Mouse (Mus musculus) myocyte (in vitro differentiated cells): ENCODE measurements around the gene Hnf4a. TPM values are rescaled to one million over a fixed set of nuclear protein-coding genes. Genes with fewer than 3 reads are reported as not detected.

ENCODE experiments used
- H3K27me3 ChIP-seq: one replicate; pipeline ENCODE4 v1.6.1; 2011; ENCODE audit not compliant: control insufficient read depth, insufficient read depth, insufficient read length
- H3K36me3 ChIP-seq: one replicate; pipeline ENCODE4 v1.6.1; 2011; ENCODE audit not compliant: control insufficient read depth, insufficient read depth
- H3K4me2 ChIP-seq: one replicate; pipeline ENCODE4 v1.6.1; 2011; ENCODE audit warnings: low read depth, control low read depth
- H3K4me3 ChIP-seq: one replicate; pipeline ENCODE4 v1.5.1; 2011; ENCODE audit warnings: mild to moderate bottlenecking, control low read depth, moderate library complexity
- H3K79me2 ChIP-seq: one replicate; pipeline ENCODE4 v1.6.1; 2011; ENCODE audit not compliant: control insufficient read depth, insufficient read depth
- H3ac ChIP-seq: one replicate; pipeline ENCODE4 v1.6.1; 2011; ENCODE audit not compliant: control insufficient read depth, insufficient read length
- CEBPB ChIP-seq: IDR thresholded peaks from 2 replicates; pipeline ENCODE4 v1.6.1; 2011; ENCODE audit warnings: mild to moderate bottlenecking, moderate library complexity; ENCODE audit not compliant: poor library complexity, insufficient read depth, severe bottlenecking
- E2F4 ChIP-seq: IDR thresholded peaks from one replicate; pipeline ENCODE4 v1.6.1; 2011; ENCODE audit warnings: mild to moderate bottlenecking, control low read depth, moderate library complexity; ENCODE audit not compliant: insufficient read depth
- MAX ChIP-seq: IDR thresholded peaks from one replicate; pipeline ENCODE4 v1.6.1; 2011; ENCODE audit warnings: low read depth, mild to moderate bottlenecking, control low read depth
- MYOD1 ChIP-seq, 3 experiments: IDR thresholded peaks; one replicate each; pipeline ENCODE4 v1.6.1; 2011; ENCODE audit warnings: control low read depth in 2 of 3, low read depth in 2 of 3, mild to moderate bottlenecking in 2 of 3, moderate library complexity in 1 of 3; ENCODE audit not compliant: insufficient read length in 2 of 3, control insufficient read depth in 1 of 3
- MYOG ChIP-seq, 3 experiments: IDR thresholded peaks; one replicate each; pipeline ENCODE4 v1.6.1; 2011; ENCODE audit warnings: control low read depth in 2 of 3, low read depth in 2 of 3, mild to moderate bottlenecking in 2 of 3; ENCODE audit not compliant: insufficient read length in 2 of 3, control insufficient read depth in 1 of 3, insufficient read depth in 1 of 3
- POLR2A ChIP-seq: IDR thresholded peaks from one replicate; pipeline ENCODE4 v1.6.1; 2011; ENCODE audit warnings: low read depth, mild to moderate bottlenecking, control low read depth, moderate library complexity; ENCODE audit not compliant: insufficient read length
- POLR2AphosphoS2 ChIP-seq: IDR thresholded peaks from one replicate; pipeline ENCODE4 v1.6.1; 2011; ENCODE audit warnings: low read depth, control low read depth; ENCODE audit not compliant: insufficient read length
- REST ChIP-seq: IDR thresholded peaks from one replicate; pipeline ENCODE4 v1.6.1; 2011; ENCODE audit warnings: mild to moderate bottlenecking, control low read depth, moderate library complexity; ENCODE audit not compliant: insufficient read depth, insufficient read length
- SRF ChIP-seq: IDR thresholded peaks from one replicate; pipeline ENCODE4 v1.6.1; 2011; ENCODE audit warnings: low read depth; ENCODE audit not compliant: control insufficient read depth, insufficient read length
- TCF12 ChIP-seq: IDR thresholded peaks from one replicate; pipeline ENCODE4 v1.6.1; 2011; ENCODE audit warnings: mild to moderate bottlenecking, control low read depth; ENCODE audit not compliant: poor library complexity, insufficient read depth, severe bottlenecking
- TCF3 ChIP-seq: IDR thresholded peaks from one replicate; pipeline ENCODE4 v1.6.1; 2011; ENCODE audit warnings: low read depth, control low read depth; ENCODE audit not compliant: insufficient read length
- USF1 ChIP-seq: IDR thresholded peaks from one replicate; pipeline ENCODE4 v1.6.1; 2011; ENCODE audit warnings: low read depth, mild to moderate bottlenecking, control low read depth, moderate library complexity
- polyA plus RNA-seq: library from polyadenylated mRNA; unstranded; fragments of >200 nt; fragmentation: generic; extraction: Trizol; gene quantifications from one replicate; pipeline ENCODE4 v1.2.1, GENCODE M21; 2012; ENCODE audit warnings: missing spikeins

Gene Hnf4a
- polyA plus RNA-seq, 1 experiment, result not detected

DNA sequence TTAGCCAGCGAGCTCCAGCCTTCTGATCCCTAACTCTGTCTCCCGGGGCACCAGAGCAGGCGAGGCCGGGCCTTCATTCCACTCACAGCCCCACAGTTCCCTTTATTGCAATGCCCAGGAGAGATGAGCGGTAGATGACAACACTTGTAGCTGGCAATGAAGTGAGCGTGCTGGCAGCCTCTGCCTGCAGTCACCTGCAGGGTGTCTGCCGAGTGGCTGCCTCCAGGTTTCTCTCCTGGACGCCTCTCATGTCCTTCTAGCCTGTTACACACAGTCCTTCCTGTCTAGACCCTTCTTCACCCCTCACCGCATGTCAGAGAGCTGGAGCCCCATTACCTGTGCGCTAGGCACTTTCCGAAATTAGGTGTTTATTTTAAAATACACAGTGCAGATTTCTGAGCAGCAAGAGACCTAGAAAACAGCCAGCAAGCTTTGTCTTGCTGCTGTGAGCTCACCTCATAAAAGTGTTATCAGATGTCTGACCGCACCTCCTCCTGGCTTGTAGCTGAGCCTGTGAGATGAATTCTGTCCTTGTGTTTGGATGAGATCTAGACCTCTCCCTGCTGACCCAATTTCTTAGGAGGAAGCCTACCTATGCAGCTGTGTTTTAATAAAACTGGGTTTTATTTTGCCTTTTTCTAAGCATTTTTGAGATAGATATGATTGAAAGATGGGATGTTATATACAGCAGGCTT lies 102.8 kb downstream of the Hnf4a start:
- H3ac ChIP-seq, result no peak overlapping the region
- H3K4me2 ChIP-seq, result no peak overlapping the region
- H3K79me2 ChIP-seq, result peaks cover 7% of the 10 kb centered on the region
- TF ChIP-seq REST (no peak), CEBPB (no peak), POLR2AphosphoS2 (no peak)
- H3K27me3 ChIP-seq, result no peaks in the 10 kb centered on the region
- H3K4me3 ChIP-seq, result no peak overlapping the region
- H3K36me3 ChIP-seq, result peaks cover 17% of the 10 kb centered on the region

DNA sequence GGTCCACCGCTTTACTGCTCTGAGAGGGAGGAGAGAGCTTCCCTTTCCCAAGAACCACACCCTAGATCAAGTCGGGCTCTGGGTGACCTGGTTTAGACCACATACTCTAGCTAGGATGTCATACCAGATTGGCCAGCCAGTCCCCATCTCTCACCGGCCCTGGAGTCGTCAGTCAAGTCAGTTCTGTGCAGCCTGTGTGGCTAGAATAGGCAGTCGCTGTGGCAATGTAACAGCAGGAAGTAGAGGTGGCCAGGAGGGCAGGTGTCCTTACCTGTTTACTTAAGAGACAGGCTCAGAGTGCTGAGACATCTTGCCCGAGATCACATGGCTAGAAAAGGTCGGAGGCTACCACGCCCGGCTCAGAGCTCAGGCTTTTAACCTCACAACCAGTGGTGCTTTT lies 104.6 kb downstream of the Hnf4a start:
- Histone ChIP-seq H3K4me3 (no peak overlapping the region), H3K79me2 (no peaks in the 10 kb centered on the region), H3ac (no peak overlapping the region), H3K36me3 (peaks cover 24% of the 10 kb centered on the region), H3K27me3 (no peaks in the 10 kb centered on the region), H3K4me2 (no peak overlapping the region)
- TF ChIP-seq SRF (no peak), TCF3 (no peak), E2F4 (no peak), POLR2AphosphoS2 (no peak), MYOD1 (IDR thresholded peaks at IDR 0.05; ENCODE audit: control insufficient read depth in 1 of 3, insufficient read length in 2 of 3, low read depth in 2 of 3) (no peak), MYOG (IDR thresholded peaks at IDR 0.05; ENCODE audit: control insufficient read depth in 1 of 3, insufficient read depth in 1 of 3, insufficient read length in 2 of 3, low read depth in 2 of 3) (no peak), POLR2A (no peak), USF1 (no peak), REST (no peak), TCF12 (no peak), MAX (no peak), CEBPB (no peak)

DNA sequence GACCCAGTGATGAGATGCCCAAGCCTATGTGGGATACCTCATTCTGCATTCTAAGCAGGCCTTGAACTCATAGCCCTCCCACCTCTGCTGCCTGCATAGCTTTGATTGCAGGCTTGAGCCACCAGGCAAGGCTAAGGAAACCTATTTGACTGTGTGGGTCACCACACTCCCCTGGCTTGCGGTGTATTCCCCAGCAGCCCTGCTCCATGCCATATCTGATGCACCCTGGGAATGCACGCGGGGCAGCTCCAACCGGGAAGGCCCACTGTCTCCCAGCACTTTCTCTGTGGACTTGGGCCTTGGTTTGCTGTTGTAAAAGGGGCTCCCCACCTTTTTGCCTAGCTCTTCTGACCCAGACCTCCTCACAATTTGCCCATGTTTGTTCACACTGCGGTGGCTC lies 106.6 kb downstream of the Hnf4a start:
- TF ChIP-seq TCF12 (no peak), E2F4 (no peak), POLR2AphosphoS2 (peak; percentile 11)

DNA sequence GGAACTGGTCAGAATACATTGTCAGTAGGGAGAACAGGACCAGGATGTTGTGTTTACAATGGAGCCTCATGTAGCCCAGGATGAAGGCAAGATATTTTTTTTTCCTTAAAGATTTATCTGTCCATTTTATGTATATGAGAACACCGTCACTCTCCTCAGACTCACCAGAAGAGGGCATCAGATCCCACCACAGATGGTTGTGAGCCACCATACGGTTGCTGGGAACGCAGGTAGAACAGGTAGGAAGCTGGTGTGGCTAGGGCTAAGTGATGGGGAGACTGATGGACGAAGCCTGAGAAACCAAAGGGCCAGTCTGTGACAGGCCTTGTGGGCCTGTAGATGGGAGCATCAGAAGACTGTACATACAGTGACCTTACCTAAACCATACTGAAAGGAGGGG lies 107.4 kb downstream of the Hnf4a start:
- H3ac ChIP-seq, result no peak overlapping the region
- peaks cover 36% of the 10 kb centered on the region for H3K36me3 ChIP-seq
- no peak overlapping the region for H3K4me3 ChIP-seq
- H3K79me2 ChIP-seq, result no peaks in the 10 kb centered on the region
- H3K4me2 ChIP-seq, result no peak overlapping the region
- TF ChIP-seq SRF (no peak), TCF3 (no peak), USF1 (no peak), MYOD1 (IDR thresholded peaks at IDR 0.05; ENCODE audit: control insufficient read depth in 1 of 3, insufficient read length in 2 of 3, low read depth in 2 of 3) (no peak), POLR2A (no peak), MYOG (IDR thresholded peaks at IDR 0.05; ENCODE audit: control insufficient read depth in 1 of 3, insufficient read depth in 1 of 3, insufficient read length in 2 of 3, low read depth in 2 of 3) (no peak), E2F4 (no peak), TCF12 (no peak)
- no peaks in the 10 kb centered on the region for H3K27me3 ChIP-seq

More for the DNA sequence above, 106.6 kb downstream of the Hnf4a start:
- peaks cover 29% of the 10 kb centered on the region for H3K36me3 ChIP-seq
- H3K4me3 ChIP-seq, result no peak overlapping the region
- H3K79me2 ChIP-seq, result no peaks in the 10 kb centered on the region
- no peak overlapping the region for H3ac ChIP-seq
- no peaks in the 10 kb centered on the region for H3K27me3 ChIP-seq
- H3K4me2 ChIP-seq, result no peak overlapping the region

DNA sequence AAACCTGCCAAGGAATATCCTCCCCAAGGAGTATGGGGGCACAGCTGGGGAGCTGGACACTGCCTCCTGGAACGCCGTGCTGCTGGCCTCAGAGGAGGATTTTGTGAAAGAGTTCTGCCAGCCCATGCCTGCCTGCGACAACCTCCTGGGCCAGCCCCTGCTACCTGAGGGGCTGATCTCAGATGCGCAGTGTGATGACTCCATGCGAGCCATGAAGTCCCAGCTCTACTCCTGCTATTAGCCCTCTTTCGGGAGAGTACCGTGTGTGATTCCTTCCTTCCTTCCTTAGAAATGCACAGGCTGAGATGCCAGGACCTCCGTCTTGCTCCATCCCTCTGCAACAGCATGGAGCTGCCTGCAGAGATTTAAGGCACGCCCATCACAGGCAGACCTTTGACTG lies 108.8 kb downstream of the Hnf4a start:
- H3K27me3 ChIP-seq, result no peaks in the 10 kb centered on the region
- peaks cover 50% of the 10 kb centered on the region for H3K36me3 ChIP-seq
- no peak overlapping the region for H3K4me3 ChIP-seq
- H3ac ChIP-seq, result no peak overlapping the region
- no peak for TF ChIP-seq USF1
- TF ChIP-seq POLR2AphosphoS2, result peak; percentile 61
- TF ChIP-seq MYOG (IDR thresholded peaks at IDR 0.05; ENCODE audit: control insufficient read depth in 1 of 3, insufficient read depth in 1 of 3, insufficient read length in 2 of 3, low read depth in 2 of 3), result no peak
- TF ChIP-seq MYOD1 (IDR thresholded peaks at IDR 0.05; ENCODE audit: control insufficient read depth in 1 of 3, insufficient read length in 2 of 3, low read depth in 2 of 3), result no peak
- peak; percentile 15 for TF ChIP-seq POLR2A
- TF ChIP-seq REST, result no peak
- TF ChIP-seq E2F4, result no peak
- H3K4me2 ChIP-seq, result no peak overlapping the region
- H3K79me2 ChIP-seq, result no peaks in the 10 kb centered on the region
